Mouse (Mus musculus) adrenal gland, adult 18-20 months (tissue): ENCODE measurements around the gene Ifitm5. TPM values are rescaled to one million over a fixed set of nuclear protein-coding genes. Genes with fewer than 3 reads are reported as not detected.

Experiments
- DNase-seq, 2 experiments: peaks; one replicate each; pipeline ENCODE4 v3.0.0; 2021 to 2022; ENCODE audit warnings: low spot score in 2 of 2
- total RNA-seq, 2 experiments: library from RNA; stranded (reverse); gene quantifications; 1 replicate in 1 of 2; 2 replicates in 1 of 2; pipeline ENCODE4 v1.2.3; 2021

Gene Ifitm5
- total RNA-seq, 2 experiments from 2014 or later = 1.4 to 1.7 TPM

- DNase-seq = no peak
These were observed 12.6 kb upstream of the Ifitm5 start for GRCm38 (mm10) chr7:140962733-140963132.

GRCm38 (mm10) chr7:140961416-140961815, 11.3 kb upstream of the Ifitm5 start:
- DNase-seq = no peak

GRCm38 (mm10) chr7:140960026-140960425, 9.9 kb upstream of the Ifitm5 start:
- no peak for DNase-seq

- peak in 1 of 2 experiments; percentile 51 for DNase-seq
These were observed 9.2 kb upstream of the Ifitm5 start for GRCm38 (mm10) chr7:140959181-140959901.

GRCm38 (mm10) chr7:140956556-140956869, 6.4 kb upstream of the Ifitm5 start:
- DNase-seq = no peak

- DNase-seq = peak; percentile 57 to 61
These were observed 5.9 kb upstream of the Ifitm5 start, which contains the start of the genes Gm45717 and Ifitm2 for GRCm38 (mm10) chr7:140955758-140956555. Gene Gm45717, minus strand, starts transcription at chr7:140955937. Gene Ifitm2, minus strand, starts transcription at chr7:140955987.

GRCm38 (mm10) chr7:140955342-140955741, 5.3 kb upstream of the Ifitm5 start:
- DNase-seq = no peak

GRCm38 (mm10) chr7:140954733-140955071, 4.6 kb upstream of the Ifitm5 start:
- DNase-seq = no peak

GRCm38 (mm10) chr7:140953800-140954732, 4.0 kb upstream of the Ifitm5 start:
- DNase-seq = peak in 1 of 2 experiments; percentile 31

- peak in 1 of 2 experiments; percentile 22 for DNase-seq
These were observed 3.0 kb upstream of the Ifitm5 start for GRCm38 (mm10) chr7:140953133-140953532.

GRCm38 (mm10) chr7:140952441-140952840, 2.4 kb upstream of the Ifitm5 start:
- no peak for DNase-seq

GRCm38 (mm10) chr7:140951765-140952164, 1.7 kb upstream of the Ifitm5 start:
- DNase-seq = no peak

- peak in 1 of 2 experiments; percentile 22 for DNase-seq
These were observed 960 bp upstream of the Ifitm5 start for GRCm38 (mm10) chr7:140951051-140951450.

- DNase-seq = peak in 1 of 2 experiments; percentile 20
These were observed 836 bp downstream of the Ifitm5 start for GRCm38 (mm10) chr7:140949255-140949654.

- DNase-seq = peak in 1 of 2 experiments; percentile 42
These were observed 1.9 kb downstream of the Ifitm5 start for GRCm38 (mm10) chr7:140948161-140948560.

GRCm38 (mm10) chr7:140946980-140947379, 3.1 kb downstream of the Ifitm5 start:
- peak in 1 of 2 experiments; percentile 22 for DNase-seq

GRCm38 (mm10) chr7:140946311-140946710, 3.8 kb downstream of the Ifitm5 start:
- DNase-seq = peak in 1 of 2 experiments; percentile 22

GRCm38 (mm10) chr7:140945247-140945646, 4.8 kb downstream of the Ifitm5 start:
- no peak for DNase-seq

GRCm38 (mm10) chr7:140944236-140944635, 5.9 kb downstream of the Ifitm5 start:
- DNase-seq = no peak

GRCm38 (mm10) chr7:140943356-140943755, 6.7 kb downstream of the Ifitm5 start:
- DNase-seq = peak in 1 of 2 experiments; percentile 25

GRCm38 (mm10) chr7:140942811-140943210, 7.3 kb downstream of the Ifitm5 start:
- DNase-seq = peak in 1 of 2 experiments; percentile 20
